Mouse (Mus musculus): Measurements from ENCODE around the gene Ranbp10.

DNA sequence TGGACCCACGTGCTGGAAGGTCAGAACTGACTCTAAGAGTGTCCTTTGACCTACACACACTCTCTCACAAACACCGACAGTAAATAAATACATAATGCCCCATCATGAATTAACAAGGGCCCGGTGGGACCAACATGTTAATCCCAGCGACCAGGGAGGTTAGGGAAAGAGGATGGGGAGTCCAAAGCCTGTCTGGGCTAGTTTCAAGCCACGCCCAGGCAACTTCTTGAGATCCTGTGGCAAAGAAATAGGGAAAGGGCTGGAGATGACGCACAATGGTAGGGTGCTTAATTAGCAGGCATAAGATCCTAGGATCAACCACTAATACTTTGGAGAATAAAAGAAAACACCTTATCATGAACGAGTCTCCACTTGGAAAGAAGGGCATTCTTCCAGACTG is 23.5 kb upstream of the Ranbp10 start:
- TF ChIP-seq USF1 (IDR thresholded peaks at IDR 0.05; ENCODE audit: low read depth) (no peak), CTCF (IDR thresholded peaks at IDR 0.05; ENCODE audit: control insufficient read depth, insufficient read depth, insufficient read length) (no peak), MAX (IDR thresholded peaks at IDR 0.05) (no peak), MYOD1 (IDR thresholded peaks at IDR 0.05; ENCODE audit: control insufficient read depth, insufficient read length, low read depth) (no peak), FOSL1 (IDR thresholded peaks at IDR 0.05; ENCODE audit: insufficient read depth, low read length, poor library complexity, severe bottlenecking) (no peak), CEBPB (IDR thresholded peaks at IDR 0.05; ENCODE audit: low read depth) (no peak), MYOG (IDR thresholded peaks at IDR 0.05; ENCODE audit: control insufficient read depth, extremely low read depth, insufficient read length) (no peak)
